Mouse (Mus musculus) limb, embryonic 13.5 days (tissue): ENCODE data around the gene Rsl24d1. TPM values are rescaled to one million over a fixed set of nuclear protein-coding genes. Genes with fewer than 3 reads are reported as not detected.
A peak's percentile ranks its signal among the peaks of the same experiment; 100 is the strongest.

ENCODE experiments used
- ATAC-seq: fragments of 200-750 bp; cut with Nextera tagmentation; 2 replicates; pipeline ENCODE4 v1.8.0; 2017; ENCODE audit warnings: low read depth, moderate number of reproducible peaks, moderate TSS enrichment; ENCODE audit not compliant: low FRiP score
- H3K27ac ChIP-seq: fragments of 300-500 bp; sonication (generic); 2 replicates; pipeline ENCODE4 v1.5.1; 2015; ENCODE audit warnings: inconsistent platforms, mild to moderate bottlenecking, moderate library complexity
- H3K27me3 ChIP-seq: fragments of 300-500 bp; sonication (generic); 2 replicates; pipeline ENCODE4 v1.6.1; 2015; ENCODE audit warnings: mild to moderate bottlenecking, inconsistent platforms
- H3K36me3 ChIP-seq: fragments of 300-500 bp; sonication (generic); 2 replicates; pipeline ENCODE4 v1.6.1; 2015; ENCODE audit warnings: inconsistent platforms, mild to moderate bottlenecking, moderate library complexity
- H3K4me1 ChIP-seq: fragments of 300-500 bp; sonication (generic); 2 replicates; pipeline ENCODE4 v1.6.1; 2015; ENCODE audit warnings: inconsistent platforms
- H3K4me2 ChIP-seq: fragments of 300-500 bp; sonication (generic); replicated peaks from 2 replicates; pipeline ENCODE4 v1.6.1; 2015; ENCODE audit warnings: inconsistent platforms, mild to moderate bottlenecking, moderate library complexity
- H3K4me3 ChIP-seq: fragments of 300-500 bp; sonication (generic); 2 replicates; pipeline ENCODE4 v1.5.1; 2015; ENCODE audit warnings: moderate library complexity, mild to moderate bottlenecking, inconsistent platforms
- H3K9ac ChIP-seq: fragments of 300-500 bp; sonication (generic); 2 replicates; pipeline ENCODE4 v1.6.1; 2015; ENCODE audit warnings: mild to moderate bottlenecking, inconsistent platforms
- H3K9me3 ChIP-seq: fragments of 300-500 bp; sonication (generic); 2 replicates; pipeline ENCODE4 v1.6.1; 2016; ENCODE audit warnings: inconsistent platforms
- WGBS: fragments of 180-500 bp; shearing (Covaris S2); methylation state at CpG from one replicate; pipeline ENCODE4 v1.1.7; 2015; 5-methylcytosine and 5-hydroxymethylcytosine counted together
- polyA plus RNA-seq: library from polyadenylated mRNA; unstranded; fragments of >200 nt; fragmentation: Nextera tagmentation; extraction: Ambion mirVana; gene quantifications from 2 replicates; pipeline ENCODE4 v1.2.1, GENCODE M21; 2015

Gene Rsl24d1
- polyA plus RNA-seq, 1 experiment from 2014 or later, result 138 TPM

DNA sequence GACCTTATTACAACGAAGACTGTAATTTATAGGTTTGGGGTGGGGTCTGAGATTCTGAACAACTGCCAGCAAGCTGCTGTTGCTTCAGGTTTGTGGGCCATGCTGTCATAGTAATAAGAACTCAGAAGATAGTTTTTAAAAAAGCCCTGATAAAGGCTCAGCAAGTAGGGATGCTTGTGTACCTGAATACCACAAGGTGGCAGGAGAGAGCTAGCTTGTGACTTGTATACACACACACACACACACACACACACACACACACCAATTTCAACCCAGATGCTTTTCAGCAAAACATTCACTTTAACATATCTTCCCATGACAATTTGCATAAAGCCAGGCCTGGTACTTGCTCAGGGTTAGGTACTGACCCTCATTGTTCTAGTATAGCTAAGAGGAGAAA, 46.0 kb downstream of the Rsl24d1 start:
- 38% methylated on average over 1 of the region's 1 CpGs for WGBS
- Histone ChIP-seq H3K4me1 (no peaks in the 10 kb centered on the region), H3K9me3 (no peaks in the 10 kb centered on the region), H3K27ac (no peak overlapping the region), H3K27me3 (peaks cover 5% of the 10 kb centered on the region), H3K9ac (no peak overlapping the region), H3K4me2 (no peak overlapping the region), H3K36me3 (no peaks in the 10 kb centered on the region), H3K4me3 (no peak overlapping the region)
- no peak for ATAC-seq

- H3K4me2 ChIP-seq, result peak overlapping the region; percentile 60
- 18% methylated on average over 26 of the region's 26 CpGs for WGBS
- H3K27me3 ChIP-seq, result peaks cover 8% of the 10 kb centered on the region
- H3K9ac ChIP-seq, result peak overlapping the region; percentile 35; the same call in 1 of the 2 replicates
- H3K4me1 ChIP-seq, result no peaks in the 10 kb centered on the region
- peak overlapping the region; percentile 34 for H3K4me3 ChIP-seq
- H3K9me3 ChIP-seq, result no peaks in the 10 kb centered on the region
- no peaks in the 10 kb centered on the region for H3K36me3 ChIP-seq
- H3K27ac ChIP-seq, result no peak overlapping the region
- ATAC-seq, result peak; percentile 74
These were observed 49.5 kb downstream of the Rsl24d1 start for GRCm38 (mm10) chr9:73162571-73163333.

- ATAC-seq, result no peak
- H3K9ac ChIP-seq, result no peak overlapping the region
- WGBS, result 94% methylated on average over 4 of the region's 4 CpGs
These were observed 52.4 kb downstream of the Rsl24d1 start for GRCm38 (mm10) chr9:73165631-73166030.

More at GRCm38 (mm10) chr9:73165631-73166030, 52.4 kb downstream of the Rsl24d1 start:
- Histone ChIP-seq H3K27ac (no peak overlapping the region), H3K4me1 (no peaks in the 10 kb centered on the region), H3K36me3 (no peaks in the 10 kb centered on the region), H3K4me3 (no peak overlapping the region), H3K4me2 (no peak overlapping the region), H3K27me3 (peaks cover 8% of the 10 kb centered on the region), H3K9me3 (0 out of 2 replicates have a peak, but pooled peaks cover 5% of the 10 kb centered on the region)

Other genes starting within 250 kb of the Rsl24d1 start
- gene Pygo1, start 187.8 kb upstream of the Rsl24d1 start, polyA plus RNA-seq, result 9.2 and 9.9 TPM in 2 replicates
- gene Dyx1c1, start 154.6 kb upstream of the Rsl24d1 start, polyA plus RNA-seq, result 1.6 TPM in 2 replicates
- not detected in 2 replicates for gene Gm44503, start 154.6 kb upstream of the Rsl24d1 start, polyA plus RNA-seq
- gene Ccpg1os, start 128.0 kb upstream of the Rsl24d1 start, polyA plus RNA-seq, result 10.3 and 10.7 TPM in 2 replicates
- 22.8 and 23.6 TPM in 2 replicates for gene Ccpg1, start 128.0 kb upstream of the Rsl24d1 start, polyA plus RNA-seq
- 10.5 and 13.0 TPM in 2 replicates for gene Pigb, start 73.0 kb upstream of the Rsl24d1 start, polyA plus RNA-seq
- gene Rab27a, start 68.6 kb upstream of the Rsl24d1 start, polyA plus RNA-seq, result 8.6 and 8.8 TPM in 2 replicates
- gene Khdc3, start 11.6 kb upstream of the Rsl24d1 start, polyA plus RNA-seq, result 0.22 TPM in 1 of 2 replicates, not detected in the other
- not detected in 2 replicates for gene Gm20509, start 11.0 kb upstream of the Rsl24d1 start, polyA plus RNA-seq